Mouse (Mus musculus) spleen, adult 18-20 months (tissue): ENCODE measurements around the gene Bloc1s1.

Experiments used
- DNase-seq, 2 experiments: peaks; one replicate each; pipeline ENCODE4 v3.0.0; 2022; ENCODE audit warnings: mixed read lengths in 2 of 2

The Bloc1s1 gene

DNA sequence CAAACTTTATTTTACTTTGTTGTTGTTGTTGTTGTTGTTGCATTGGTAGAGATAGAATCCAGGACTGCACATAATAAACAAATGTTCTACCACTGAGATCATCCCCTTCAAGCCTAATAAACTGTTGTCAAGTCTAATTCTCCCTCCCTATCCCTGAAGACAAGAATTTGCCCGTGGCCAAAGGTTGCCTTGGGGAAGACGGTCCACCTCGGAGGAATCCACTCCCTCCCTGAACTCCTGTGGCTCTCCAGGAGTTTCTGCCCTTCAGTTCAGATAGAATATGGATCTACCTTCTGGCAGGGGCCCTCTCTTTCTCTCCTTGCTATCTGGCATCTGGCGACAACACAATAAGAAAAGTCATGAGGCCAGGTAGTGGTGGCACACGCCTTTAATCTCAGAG lies 19.0 kb downstream of the Bloc1s1 start:
- no peak for DNase-seq

- DNase-seq, result no peak
Measured at GRCm38 (mm10) chr10:128902409-128902988, 21.3 kb downstream of the Bloc1s1 start.

DNA sequence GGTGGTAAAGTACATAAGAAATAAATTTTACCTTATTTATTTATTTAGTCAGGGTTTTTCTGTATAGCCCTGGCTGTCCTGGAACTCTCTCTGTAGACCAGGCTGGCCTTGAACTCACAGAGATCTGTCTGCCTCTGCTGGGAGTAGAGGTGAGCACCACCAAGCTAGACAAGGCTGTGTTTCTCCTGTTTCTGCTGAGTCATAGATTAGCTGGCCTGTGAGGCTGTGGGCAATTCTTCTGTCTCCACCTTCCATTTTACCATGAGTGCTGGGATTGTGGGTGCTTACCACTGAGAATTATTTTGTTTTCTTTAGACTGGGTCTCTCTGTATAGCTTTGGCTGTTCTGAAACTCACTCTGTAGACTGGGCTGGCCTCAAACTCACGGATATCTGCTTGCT lies 22.4 kb downstream of the Bloc1s1 start:
- DNase-seq, result no peak

DNA sequence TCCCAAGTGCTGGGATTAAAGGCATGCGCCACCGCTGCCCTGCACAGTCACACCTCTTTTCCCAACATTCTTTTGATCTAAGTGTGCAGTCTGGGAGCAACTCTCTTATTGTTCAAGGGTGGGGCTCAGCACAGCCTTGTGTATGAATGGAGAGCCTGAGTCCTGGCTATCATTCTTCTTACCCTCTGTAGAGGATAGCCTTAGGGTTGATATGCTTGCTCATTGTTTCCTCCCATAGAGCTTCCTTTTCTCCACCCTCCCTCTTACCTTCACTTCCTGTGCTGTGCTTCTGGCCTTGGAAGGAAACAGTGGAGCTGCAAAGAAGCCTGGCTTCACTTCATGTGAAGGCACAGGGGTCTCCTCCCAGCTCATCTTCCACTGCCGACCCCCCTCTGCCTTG lies 23.1 kb downstream of the Bloc1s1 start, which contains the start of gene Cd63:
Cd63 (plus strand) TSS at position 292 of the 400 bp plus-strand sequence.
- no peak for DNase-seq

- DNase-seq, result no peak
Measured at GRCm38 (mm10) chr10:128899759-128900490, 23.9 kb downstream of the Bloc1s1 start.

DNA sequence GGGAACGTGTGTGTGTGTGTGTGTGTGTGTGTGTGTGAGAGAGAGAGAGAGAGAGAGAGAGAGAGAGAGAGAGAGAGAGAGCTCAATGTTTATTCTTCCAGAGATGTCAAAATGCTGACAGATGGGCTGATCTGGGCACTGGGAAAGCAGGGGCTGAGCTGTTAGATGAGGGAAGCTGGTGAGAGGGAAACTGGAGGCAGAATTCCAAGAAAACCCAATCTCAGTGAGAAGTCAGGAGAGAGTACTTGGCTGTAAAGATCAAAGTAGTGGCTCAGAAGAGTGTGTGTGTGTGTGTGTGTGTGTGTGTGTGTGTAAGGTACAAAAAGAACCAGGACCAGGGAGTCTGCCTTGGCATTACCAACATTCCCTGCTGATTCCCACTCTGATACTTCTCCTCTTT lies 26.3 kb downstream of the Bloc1s1 start:
- no peak for DNase-seq

- DNase-seq, result no peak
Measured at GRCm38 (mm10) chr10:128896807-128897206, 27.0 kb downstream of the Bloc1s1 start.

GRCm38 (mm10) chr10:128895952-128896693 lies 27.7 kb downstream of the Bloc1s1 start:
- no peak for DNase-seq

- DNase-seq, result peak in 1 of 2 experiments; percentile 67
Measured at GRCm38 (mm10) chr10:128895437-128895836, 28.4 kb downstream of the Bloc1s1 start.

DNA sequence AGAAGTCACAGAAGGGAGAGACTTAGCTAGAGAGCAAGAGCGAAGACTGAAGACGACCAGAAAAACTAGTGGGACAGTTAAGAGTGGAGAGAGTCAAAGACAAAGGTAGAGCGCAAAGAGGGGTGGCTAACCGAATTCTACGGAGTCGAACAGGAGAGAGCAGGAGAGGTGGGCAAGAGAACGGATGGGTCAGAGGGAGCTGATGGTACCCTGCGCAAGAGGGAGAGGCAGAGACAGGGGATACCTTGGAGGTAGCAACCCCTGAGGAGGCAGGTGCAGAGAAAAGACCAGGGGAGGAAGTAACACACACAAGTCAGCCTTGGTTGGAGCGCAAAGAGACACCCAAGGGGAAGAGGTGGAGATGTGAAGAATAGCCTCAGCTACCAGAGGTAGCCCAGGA lies 31.6 kb downstream of the Bloc1s1 start:
- DNase-seq, result no peak

- DNase-seq, result peak; percentile 63 to 69
Measured at GRCm38 (mm10) chr10:128891296-128892094, 32.3 kb downstream of the Bloc1s1 start, which contains the start of gene Gdf11. Gene Gdf11, minus strand, starts transcription at chr10:128891718.

DNA sequence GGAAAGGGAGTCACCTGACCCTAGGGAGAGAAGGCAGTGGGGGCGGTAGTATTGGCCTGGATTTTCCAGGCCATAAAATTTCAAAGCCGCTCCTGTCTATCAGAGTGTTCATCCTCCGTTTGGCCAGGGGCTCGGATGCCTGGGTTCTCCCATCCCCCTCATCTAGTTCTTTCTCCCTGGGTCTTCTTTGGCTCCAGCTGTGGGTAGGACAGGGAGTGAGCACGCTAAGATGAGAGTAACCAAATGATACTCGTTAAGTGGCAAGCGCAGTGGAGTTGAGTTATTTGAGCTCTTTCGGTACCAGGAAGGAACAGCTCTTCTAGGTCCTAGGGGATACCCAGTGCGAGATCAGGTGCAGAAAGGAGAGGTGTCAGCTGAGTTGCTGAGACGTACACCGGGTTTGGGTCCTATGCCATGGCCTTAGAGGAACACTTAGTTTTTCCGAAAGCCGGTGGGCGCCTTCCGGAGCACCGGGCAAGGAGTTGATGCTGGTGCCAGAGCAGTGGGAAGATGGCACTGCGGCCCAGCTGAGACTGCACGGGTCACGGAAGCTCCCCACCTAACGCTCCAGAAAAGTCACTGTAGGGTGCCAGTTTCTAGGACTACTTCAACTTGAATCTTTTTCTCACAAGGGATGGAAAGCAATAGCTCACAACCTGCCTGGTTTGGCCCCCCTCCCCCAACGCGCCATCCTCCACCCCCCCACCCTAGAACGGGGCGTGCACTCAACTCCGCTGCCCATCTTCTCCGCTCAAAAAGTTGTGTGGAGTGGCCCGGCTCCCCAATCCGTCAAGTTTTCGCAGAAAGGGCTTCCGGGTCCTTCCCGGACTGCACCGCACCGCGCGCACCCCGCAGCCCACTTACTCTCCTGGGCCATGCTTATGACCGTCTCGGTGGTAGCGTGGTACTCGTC lies 33.2 kb downstream of the Bloc1s1 start:
- DNase-seq, result peak in 1 of 2 experiments; percentile 37

GRCm38 (mm10) chr10:128889846-128890245 lies 34.0 kb downstream of the Bloc1s1 start:
- DNase-seq, result no peak

DNA sequence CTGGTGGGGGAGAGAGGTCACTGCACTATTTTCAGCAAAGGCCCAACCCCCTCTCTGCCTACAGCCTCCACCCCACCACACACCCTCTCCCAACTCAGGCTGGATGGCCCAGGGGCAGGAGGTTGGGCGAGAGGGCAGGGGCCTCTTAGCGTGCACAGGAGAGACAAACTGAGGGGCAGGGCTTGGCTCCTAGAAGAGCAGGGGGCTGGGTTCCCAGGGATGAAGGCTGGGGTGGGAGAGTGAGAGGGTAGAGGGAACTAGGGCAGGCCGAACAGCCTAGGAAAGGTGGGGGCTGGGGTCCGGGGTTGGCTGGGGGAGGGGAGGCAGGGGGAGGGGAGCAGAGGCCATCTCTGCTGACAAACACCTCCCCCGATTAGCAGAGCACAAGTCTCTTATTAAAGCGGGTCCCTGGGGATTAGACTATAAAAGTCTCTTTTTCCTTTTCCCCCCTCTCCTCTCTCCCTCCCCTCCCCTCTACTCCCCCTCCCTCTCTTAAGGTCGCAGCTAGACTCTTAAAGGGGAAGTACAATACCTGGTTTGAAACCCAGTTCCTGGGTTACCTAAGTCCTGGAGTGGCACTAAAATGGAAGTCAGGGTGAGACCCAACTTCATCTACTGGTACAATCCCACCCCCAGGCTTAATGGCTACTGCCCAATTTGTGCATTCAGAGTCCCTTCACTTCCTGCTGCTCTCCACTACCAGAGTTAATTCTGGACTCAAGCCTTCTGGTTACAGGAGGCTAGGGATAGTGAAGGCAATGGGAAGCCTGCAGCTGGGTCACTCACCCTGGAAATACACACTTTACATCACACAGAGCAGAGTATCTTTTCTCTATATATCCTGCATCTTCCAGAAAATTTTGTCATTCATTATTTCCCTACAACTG lies 34.7 kb downstream of the Bloc1s1 start:
- DNase-seq, result no peak

GRCm38 (mm10) chr10:128882067-128882466 lies 41.8 kb downstream of the Bloc1s1 start:
- no peak for DNase-seq

DNA sequence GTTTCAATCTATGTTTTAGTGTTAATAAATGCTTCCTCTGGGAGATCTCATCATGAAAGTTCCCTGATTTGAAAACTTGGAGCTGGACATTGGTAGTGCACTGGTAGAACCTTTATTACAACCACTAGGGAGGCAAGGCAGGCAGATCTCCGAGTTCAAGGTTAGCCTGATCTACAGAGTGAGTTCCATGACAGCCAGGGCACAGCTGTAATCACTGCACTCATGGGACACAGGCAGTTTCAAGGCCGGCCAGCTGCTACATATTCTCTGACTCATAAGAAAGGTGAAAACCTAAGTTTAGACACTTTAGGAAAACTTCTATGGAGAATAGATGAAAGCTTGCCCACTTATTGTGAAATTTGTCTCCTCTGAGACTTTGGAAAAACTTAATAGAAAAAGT lies 45.0 kb downstream of the Bloc1s1 start:
- DNase-seq, result no peak

GRCm38 (mm10) chr10:128878291-128878690 lies 45.5 kb downstream of the Bloc1s1 start:
- no peak for DNase-seq

DNA sequence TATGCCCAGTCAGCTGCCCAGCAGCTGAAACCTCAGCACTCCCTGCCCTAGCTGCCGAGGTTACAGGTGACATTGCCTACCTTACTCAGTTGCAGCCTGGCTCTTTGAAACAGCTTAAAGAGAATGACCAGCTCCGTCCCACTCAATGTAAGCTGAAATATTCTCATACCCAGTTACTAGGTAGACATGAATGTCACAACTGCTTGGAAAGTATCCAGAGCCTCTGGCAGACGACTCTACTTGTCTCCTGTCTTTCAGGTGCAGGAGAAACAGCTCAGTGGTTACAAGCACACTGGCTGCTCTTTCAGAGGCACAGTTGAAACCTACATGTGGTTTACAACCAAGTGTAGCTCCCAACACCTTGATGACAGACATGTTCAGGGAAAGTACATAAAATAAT lies 53.5 kb downstream of the Bloc1s1 start:
- DNase-seq, result no peak
